Mouse (Mus musculus) embryonic fibroblast, embryonic 13.5 days (primary cell): Measurements from ENCODE around the gene Gtf2f2. TPM values are rescaled to one million over a fixed set of nuclear protein-coding genes. Genes with fewer than 3 reads are reported as not detected.

Experiments used
- H3K27ac ChIP-seq: 2 replicates; pipeline ENCODE4 v1.5.1; 2012; ENCODE audit warnings: low read length, control low read depth, inconsistent platforms; ENCODE audit not compliant: insufficient read depth
- H3K4me1 ChIP-seq: 2 replicates; pipeline ENCODE4 v1.6.1; 2011; ENCODE audit warnings: low read length; ENCODE audit not compliant: control insufficient read depth, insufficient read depth
- H3K4me3 ChIP-seq: 2 replicates; pipeline ENCODE4 v1.5.1; 2011; ENCODE audit warnings: mild to moderate bottlenecking, control low read depth, low read length; ENCODE audit not compliant: insufficient read depth
- CTCF ChIP-seq: IDR thresholded peaks from 2 replicates; pipeline ENCODE4 v1.5.1; 2011; ENCODE audit warnings: mild to moderate bottlenecking, control low read depth, low read length, moderate library complexity, borderline replicate concordance; ENCODE audit not compliant: insufficient read depth
- POLR2A ChIP-seq: IDR thresholded peaks from 2 replicates; pipeline ENCODE4 v1.6.1; 2011; ENCODE audit warnings: low read depth, mild to moderate bottlenecking, control low read depth, low read length, moderate library complexity
- polyA plus RNA-seq: library from polyadenylated mRNA; stranded (reverse); fragments of >200 nt; gene quantifications from 2 replicates; pipeline ENCODE4 v1.2.4, GENCODE M21; 2011; ENCODE audit warnings: low read depth; ENCODE audit not compliant: missing spikeins, insufficient read length

Gtf2f2 gene
- polyA plus RNA-seq, 1 experiment: 23.9 TPM

GRCm38 (mm10) chr14:75866706-75867333, 143.8 kb downstream of the Gtf2f2 start:
- Histone ChIP-seq H3K27ac (no peak overlapping the region), H3K4me1 (peaks cover 5% of the 10 kb centered on the region), H3K4me3 (no peak overlapping the region)
- TF ChIP-seq POLR2A (no peak), CTCF (no peak)

GRCm38 (mm10) chr14:75863549-75864409, 146.9 kb downstream of the Gtf2f2 start:
- Histone ChIP-seq H3K4me1 (peaks cover 5% of the 10 kb centered on the region), H3K27ac (peak overlapping the region; percentile 69), H3K4me3 (no peak overlapping the region)
- no peak for TF ChIP-seq CTCF
- TF ChIP-seq POLR2A: no peak

GRCm38 (mm10) chr14:75862701-75863100, 148.0 kb downstream of the Gtf2f2 start:
- Histone ChIP-seq H3K4me1 (peaks cover 5% of the 10 kb centered on the region), H3K27ac (peak overlapping the region; percentile 41; the same call in 1 of the 2 replicates)
- no peak for TF ChIP-seq POLR2A
- TF ChIP-seq CTCF: no peak

GRCm38 (mm10) chr14:75859619-75860018, 151.0 kb downstream of the Gtf2f2 start:
- Histone ChIP-seq H3K27ac (no peak overlapping the region), H3K4me3 (no peak overlapping the region), H3K4me1 (peaks cover 9% of the 10 kb centered on the region)
- TF ChIP-seq CTCF: no peak
- TF ChIP-seq POLR2A: no peak

More at GRCm38 (mm10) chr14:75862701-75863100, 148.0 kb downstream of the Gtf2f2 start:
- no peak overlapping the region for H3K4me3 ChIP-seq

- TF ChIP-seq CTCF (no peak), POLR2A (no peak)
- H3K27ac ChIP-seq: no peak overlapping the region
- H3K4me1 ChIP-seq: peaks cover 4% of the 10 kb centered on the region; the same call in 1 of the 2 replicates
- H3K4me3 ChIP-seq: no peak overlapping the region
These were observed 152.5 kb downstream of the Gtf2f2 start for GRCm38 (mm10) chr14:75858181-75858580.

- no peak for TF ChIP-seq POLR2A
- no peak for TF ChIP-seq CTCF
- Histone ChIP-seq H3K4me3 (no peak overlapping the region), H3K27ac (no peak overlapping the region), H3K4me1 (peaks cover 4% of the 10 kb centered on the region; the same call in 1 of the 2 replicates)
These were observed 155.2 kb downstream of the Gtf2f2 start for GRCm38 (mm10) chr14:75855263-75855992.

GRCm38 (mm10) chr14:75852016-75852415, 158.6 kb downstream of the Gtf2f2 start:
- Histone ChIP-seq H3K27ac (peak overlapping the region; percentile 31; the same call in 1 of the 2 replicates), H3K4me1 (peaks cover 16% of the 10 kb centered on the region), H3K4me3 (no peak overlapping the region)
- TF ChIP-seq CTCF: no peak
- TF ChIP-seq POLR2A: no peak

GRCm38 (mm10) chr14:75850819-75851218, 159.8 kb downstream of the Gtf2f2 start:
- H3K4me3 ChIP-seq: no peak overlapping the region
- H3K27ac ChIP-seq: no peak overlapping the region
- TF ChIP-seq POLR2A (no peak), CTCF (no peak)
- peaks cover 16% of the 10 kb centered on the region for H3K4me1 ChIP-seq

GRCm38 (mm10) chr14:75849842-75850568, 160.7 kb downstream of the Gtf2f2 start:
- TF ChIP-seq CTCF (no peak), POLR2A (peak; percentile 28)
- peaks cover 12% of the 10 kb centered on the region for H3K4me1 ChIP-seq
- H3K27ac ChIP-seq: no peak overlapping the region
- H3K4me3 ChIP-seq: no peak overlapping the region
